Mouse (Mus musculus) stomach, embryonic 16.5 days (tissue): ENCODE results near the gene Pin1. TPM values are rescaled to one million over a fixed set of nuclear protein-coding genes. Genes with fewer than 3 reads are reported as not detected.
"Not testable (repeated sequence)": the region's sequence is repeated elsewhere in the genome, so short reads cannot be mapped to it uniquely, and the experiment has no call there.

Experiments used
- ATAC-seq: fragments of 200-750 bp; cut with Nextera tagmentation; 2 replicates; pipeline ENCODE4 v1.8.0; 2017; ENCODE audit warnings: moderate number of reproducible peaks, moderate TSS enrichment; ENCODE audit not compliant: insufficient read depth, low FRiP score
- H3K27ac ChIP-seq: fragments of 300-500 bp; sonication (generic); 2 replicates; pipeline ENCODE4 v1.5.1; 2014; ENCODE audit warnings: low read length
- H3K27me3 ChIP-seq: fragments of 300-500 bp; sonication (generic); 2 replicates; pipeline ENCODE4 v1.6.1; 2014; ENCODE audit warnings: low read length, control low read depth, mixed read lengths; ENCODE audit not compliant: control insufficient read depth, insufficient read depth
- H3K36me3 ChIP-seq: fragments of 300-500 bp; sonication (generic); 2 replicates; pipeline ENCODE4 v1.6.1; 2014; ENCODE audit warnings: low read length; ENCODE audit not compliant: control insufficient read depth, insufficient read depth
- H3K4me1 ChIP-seq: fragments of 300-500 bp; sonication (generic); 2 replicates; pipeline ENCODE4 v1.6.1; 2014; ENCODE audit warnings: low read length, control low read depth, mixed read lengths; ENCODE audit not compliant: control insufficient read depth, insufficient read depth
- H3K4me2 ChIP-seq: fragments of 300-500 bp; sonication (generic); 2 replicates; pipeline ENCODE4 v1.6.1; 2014; ENCODE audit warnings: low read depth, low read length, mixed read lengths
- H3K4me3 ChIP-seq: fragments of 300-500 bp; sonication (generic); replicated peaks from 2 replicates; pipeline ENCODE4 v1.5.1; 2014; ENCODE audit warnings: mild to moderate bottlenecking, low read length
- H3K9ac ChIP-seq: fragments of 300-500 bp; sonication (generic); 2 replicates; pipeline ENCODE4 v1.6.1; 2014; ENCODE audit warnings: low read length
- H3K9me3 ChIP-seq: fragments of 300-500 bp; sonication (generic); replicated peaks from 2 replicates; pipeline ENCODE4 v1.6.1; 2016; ENCODE audit warnings: low read length, control low read depth; ENCODE audit not compliant: control insufficient read depth
- WGBS: fragments of 180-500 bp; shearing (Covaris S2); extraction: QIAGEN DNeasy Blood & Tissue Kit; methylation state at CpG from one replicate; pipeline ENCODE4 v1.1.7; 2014; 5-methylcytosine and 5-hydroxymethylcytosine counted together
- polyA plus RNA-seq: library from polyadenylated mRNA; unstranded; fragments of >200 nt; fragmentation: Nextera tagmentation; extraction: Ambion mirVana; gene quantifications from 2 replicates; pipeline ENCODE4 v1.2.1, GENCODE M21; 2015

The Pin1 gene
- 40.7 and 41.6 TPM in 2 replicates for polyA plus RNA-seq

DNA sequence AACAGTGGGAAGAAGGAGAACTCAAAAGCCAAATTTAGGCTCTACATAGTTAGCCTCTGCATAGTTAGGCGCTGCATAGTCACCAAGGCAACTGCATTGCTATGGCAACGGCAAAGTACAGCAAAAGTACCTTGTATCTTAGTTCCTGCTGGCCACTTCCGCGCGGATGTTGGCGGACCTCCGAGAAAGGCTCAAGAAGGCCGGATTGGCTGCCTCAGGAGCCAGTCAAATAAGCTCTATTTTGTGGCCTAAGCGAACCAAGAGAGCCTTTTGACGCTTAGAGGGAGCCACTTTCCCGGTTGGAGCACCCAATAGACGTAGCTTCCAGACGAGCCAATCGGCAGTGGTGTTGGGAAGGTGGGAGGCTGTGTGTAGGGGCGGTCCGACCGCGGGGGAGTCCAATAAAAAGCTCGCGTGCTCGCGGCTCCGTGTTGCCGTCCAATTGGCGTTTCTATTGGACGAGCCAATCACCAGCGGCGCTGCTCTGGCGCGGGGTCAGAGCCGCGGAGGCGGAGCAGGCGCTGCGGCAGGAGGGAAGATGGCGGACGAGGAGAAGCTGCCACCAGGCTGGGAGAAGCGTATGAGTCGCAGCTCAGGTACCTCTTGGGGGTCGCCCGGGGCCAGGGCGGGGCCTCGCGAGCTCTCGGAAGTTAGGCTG is at the start of gene Pin1:
TSS of gene Pin1 (plus strand) at position 494 of the 658 bp plus-strand sequence.
- H3K9me3 ChIP-seq = no peaks in the 10 kb centered on the region
- WGBS = under 1% methylated on average over 45 of the region's 45 CpGs

DNA sequence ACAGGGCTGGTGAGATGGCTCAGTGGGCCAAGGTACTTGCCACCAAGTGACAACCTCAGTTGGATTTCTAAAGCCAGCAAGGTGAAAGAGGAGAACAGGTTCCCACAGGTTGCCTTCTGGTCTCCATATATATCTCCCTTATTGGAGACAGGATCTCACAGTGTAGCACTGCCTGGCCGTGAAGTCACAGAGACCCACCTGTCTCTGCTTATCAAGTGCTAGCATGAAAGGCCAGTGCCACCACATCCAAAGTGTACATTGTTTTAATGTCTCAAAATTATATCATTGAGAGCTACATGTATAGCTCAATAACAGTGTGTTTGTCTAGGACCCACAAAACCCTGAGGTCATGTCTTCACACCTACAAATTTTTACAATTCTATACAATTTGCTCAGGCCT is 45.6 kb upstream of the Pin1 start:
- Histone ChIP-seq H3K4me2 (0 out of 2 replicates have a peak overlapping the region, but pooled peaks have one; percentile 69), H3K4me1 (no peaks in the 10 kb centered on the region), H3K9me3 (no peaks in the 10 kb centered on the region), H3K36me3 (no peaks in the 10 kb centered on the region), H3K27me3 (no peaks in the 10 kb centered on the region), H3K9ac (no peak overlapping the region), H3K4me3 (no peak overlapping the region), H3K27ac (no peak overlapping the region)
- no peak for ATAC-seq
- 84% methylated on average over 1 of the region's 1 CpGs for WGBS

More for the DNA sequence above, at the start of gene Pin1:
- Histone ChIP-seq H3K27me3 (no peaks in the 10 kb centered on the region), H3K27ac (peak within 1 kb of the TSS; percentile 7), H3K4me3 (peak within 1 kb of the TSS; percentile 84), H3K4me1 (peaks cover 7% of the 10 kb centered on the region), H3K9ac (peak within 1 kb of the TSS; percentile 88), H3K4me2 (peak within 1 kb of the TSS; percentile 72), H3K36me3 (no peaks in the 10 kb centered on the region)
- ATAC-seq = peak; percentile 100

DNA sequence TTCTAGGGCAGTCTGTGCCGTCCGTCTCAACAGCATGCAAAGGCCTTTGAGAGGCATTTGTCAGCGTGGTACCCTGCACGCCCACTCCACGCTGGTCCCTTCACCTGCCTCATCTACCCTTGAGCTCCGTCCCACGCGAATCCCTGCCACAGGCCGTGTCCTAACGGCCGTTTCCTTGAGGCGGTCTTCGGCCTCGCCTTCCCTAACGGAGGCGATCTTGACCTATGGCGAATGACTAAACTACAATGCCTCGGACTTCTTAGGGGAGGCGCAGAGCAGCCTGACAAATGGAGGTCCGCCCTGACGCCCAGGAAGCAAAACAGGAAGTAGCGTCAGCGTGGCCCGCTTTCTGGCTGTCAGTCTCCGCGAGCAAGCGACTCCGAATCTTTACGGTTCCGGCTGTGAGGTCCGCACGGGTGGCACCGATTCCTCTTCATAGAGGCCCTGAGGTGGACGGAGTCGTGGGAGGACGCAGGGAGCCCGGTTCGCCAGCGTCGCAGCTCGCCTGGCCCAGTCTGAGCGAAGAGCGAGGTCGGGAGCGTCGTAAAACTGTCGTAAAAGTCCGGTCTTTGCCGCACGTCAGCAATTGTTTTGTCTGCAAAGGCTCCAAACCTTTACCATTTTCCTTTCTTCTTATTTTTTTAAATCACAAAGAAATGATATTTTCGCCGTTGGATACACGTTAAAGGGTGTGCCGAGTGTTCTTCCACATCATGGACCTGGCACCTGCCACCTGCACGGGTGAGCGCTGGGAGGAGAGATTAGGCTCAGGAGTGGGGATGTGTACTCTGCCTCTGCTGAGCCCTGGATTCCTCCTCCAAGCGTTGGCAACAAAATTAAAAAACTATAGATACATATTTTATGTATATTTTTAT is 44.6 kb upstream of the Pin1 start:
- H3K9ac ChIP-seq = peak overlapping the region; percentile 92
- H3K4me1 ChIP-seq = no peaks in the 10 kb centered on the region
- peak overlapping the region; percentile 95 for H3K27ac ChIP-seq
- peak; percentile 89 for ATAC-seq
- no peaks in the 10 kb centered on the region for H3K9me3 ChIP-seq
- H3K4me3 ChIP-seq = peak overlapping the region; percentile 77
- no peaks in the 10 kb centered on the region for H3K36me3 ChIP-seq
- H3K27me3 ChIP-seq = no peaks in the 10 kb centered on the region
- H3K4me2 ChIP-seq = peak overlapping the region; percentile 69
- WGBS = under 1% methylated on average over 57 of the region's 57 CpGs

DNA sequence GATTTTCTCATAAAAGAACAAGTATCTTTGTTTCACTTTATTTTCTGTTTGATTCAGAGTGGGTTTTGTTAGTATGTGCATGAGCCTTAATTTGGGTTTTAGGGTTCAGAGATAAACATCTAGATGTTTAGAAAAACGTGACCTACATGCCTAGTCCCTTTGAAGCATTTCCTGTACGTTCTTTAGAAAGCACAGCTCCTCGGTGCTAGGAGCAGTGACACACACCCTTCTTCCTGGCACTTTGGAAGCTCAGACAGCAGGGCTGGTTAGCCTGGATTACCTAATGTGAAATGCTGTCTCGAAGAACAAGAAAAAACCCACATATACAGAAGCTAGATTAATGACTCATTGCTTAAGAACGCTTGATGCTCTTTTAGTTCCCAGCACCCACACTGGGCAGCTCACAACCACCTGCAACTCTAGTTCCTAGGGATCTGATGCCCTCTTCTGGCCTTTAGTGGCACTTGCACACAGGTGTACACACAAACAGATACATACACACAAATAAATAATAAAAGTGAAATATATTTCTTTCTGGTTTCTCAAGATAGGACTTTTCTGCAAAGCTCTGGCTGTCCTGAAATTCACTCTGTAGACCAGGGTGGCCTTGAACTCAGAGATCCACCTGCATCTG is 41.9 kb upstream of the Pin1 start:
- 83% methylated on average over 5 of the region's 5 CpGs for WGBS
- no peak overlapping the region for H3K27ac ChIP-seq
- H3K9me3 ChIP-seq = no peaks in the 10 kb centered on the region
- no peaks in the 10 kb centered on the region for H3K27me3 ChIP-seq
- H3K9ac ChIP-seq = no peak overlapping the region
- H3K36me3 ChIP-seq = no peaks in the 10 kb centered on the region
- H3K4me3 ChIP-seq = no peak overlapping the region
- H3K4me1 ChIP-seq = no peaks in the 10 kb centered on the region
- no peak overlapping the region for H3K4me2 ChIP-seq
- no peak for ATAC-seq

DNA sequence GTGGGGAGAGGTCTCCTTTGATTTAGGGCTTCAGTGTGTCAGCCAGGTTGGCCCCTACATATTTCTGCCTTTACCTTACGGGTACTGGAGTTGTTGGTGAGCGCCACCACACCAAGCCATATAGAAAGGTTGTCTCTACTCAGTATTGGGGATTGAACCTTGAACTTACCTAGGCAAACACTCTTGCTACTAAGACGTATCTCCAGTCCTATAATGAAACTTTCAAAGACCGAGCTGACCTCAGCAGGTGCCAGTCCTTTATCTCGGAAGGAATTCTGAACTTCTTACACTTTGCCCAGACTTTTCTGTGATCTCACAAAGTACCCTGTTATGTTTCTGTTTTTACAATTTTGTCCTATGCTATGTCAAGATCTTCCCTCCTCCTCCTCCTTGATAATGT is 39.9 kb upstream of the Pin1 start:
- ATAC-seq = no peak
- WGBS = 72% methylated on average over 5 of the region's 5 CpGs
- no peaks in the 10 kb centered on the region for H3K27me3 ChIP-seq

DNA sequence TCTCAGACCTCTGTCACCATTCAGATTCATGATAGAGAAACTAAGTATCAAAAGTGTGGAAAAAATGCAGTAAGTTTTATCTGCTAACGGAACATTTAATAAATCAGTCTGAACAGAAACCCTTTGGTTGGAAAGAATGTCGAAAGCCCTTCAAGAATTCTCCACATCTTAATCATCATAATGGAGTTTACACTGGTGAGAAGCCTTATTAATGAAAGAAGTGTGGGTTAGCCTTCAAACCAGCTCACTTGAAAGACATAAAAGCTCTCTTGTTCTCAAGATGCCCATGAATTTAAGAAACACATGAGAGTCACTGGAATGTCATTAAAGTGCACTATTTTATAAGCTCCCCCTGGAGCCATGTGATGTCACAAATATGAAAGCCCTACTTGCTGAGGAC is 35.2 kb upstream of the Pin1 start:
- Histone ChIP-seq H3K4me2 (no peak overlapping the region), H3K9ac (no peak overlapping the region), H3K27me3 (no peaks in the 10 kb centered on the region), H3K4me3 (no peak overlapping the region), H3K4me1 (no peaks in the 10 kb centered on the region), H3K9me3 (no peaks in the 10 kb centered on the region), H3K36me3 (no peaks in the 10 kb centered on the region), H3K27ac (no peak overlapping the region)
- ATAC-seq = no peak
- WGBS = 79% methylated on average over 2 of the region's 2 CpGs

More for the DNA sequence above, 39.9 kb upstream of the Pin1 start:
- no peaks in the 10 kb centered on the region for H3K4me1 ChIP-seq
- H3K36me3 ChIP-seq = no peaks in the 10 kb centered on the region
- no peak overlapping the region for H3K4me3 ChIP-seq
- no peak overlapping the region for H3K4me2 ChIP-seq
- no peak overlapping the region for H3K9ac ChIP-seq
- no peak overlapping the region for H3K27ac ChIP-seq
- H3K9me3 ChIP-seq = no peaks in the 10 kb centered on the region

DNA sequence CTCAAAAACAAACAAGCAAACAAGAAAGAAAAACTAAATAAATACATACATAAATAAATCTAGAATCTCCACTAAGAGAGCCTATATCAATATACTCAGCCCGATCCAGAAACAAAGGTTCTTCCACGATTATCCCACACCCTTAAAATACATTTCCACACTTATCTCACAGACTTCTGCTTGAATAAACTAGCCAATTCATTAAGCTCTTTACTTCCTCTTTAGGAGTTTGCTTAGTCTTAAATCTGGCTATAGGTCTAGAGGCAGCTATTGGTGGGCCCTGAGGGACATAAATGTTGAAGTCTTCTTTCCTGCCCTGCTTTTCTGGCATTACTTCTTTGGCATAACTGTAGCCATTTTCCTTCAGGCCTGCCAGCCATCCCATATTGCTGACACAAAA is 20.6 kb upstream of the Pin1 start:
- no peaks in the 10 kb centered on the region for H3K36me3 ChIP-seq
- ATAC-seq = no peak

DNA sequence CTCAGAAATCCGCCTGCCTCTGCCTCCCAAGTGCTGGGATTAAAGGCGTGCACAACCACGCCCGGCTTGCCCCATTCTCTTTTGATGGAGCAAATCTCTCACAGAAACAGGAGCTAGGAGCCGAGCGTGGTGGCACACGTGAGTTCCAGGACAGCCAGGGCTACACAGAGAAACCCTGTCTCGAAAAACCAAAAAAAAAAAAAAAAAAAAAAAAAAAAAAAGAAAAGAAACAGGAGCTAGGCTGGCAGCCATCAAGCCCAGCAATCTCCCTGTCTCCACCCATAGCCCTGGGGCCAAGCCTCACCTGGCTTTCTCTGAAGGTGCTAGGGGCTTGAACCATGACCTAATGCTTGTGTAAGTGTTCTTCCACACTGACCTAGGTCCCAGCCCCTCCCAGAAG is 16.2 kb upstream of the Pin1 start:
- not testable (repeated sequence) for H3K27ac ChIP-seq, H3K9ac ChIP-seq, H3K36me3 ChIP-seq, H3K4me3 ChIP-seq, H3K9me3 ChIP-seq, H3K4me1 ChIP-seq, ATAC-seq, H3K27me3 ChIP-seq, H3K4me2 ChIP-seq
- 90% methylated on average over 8 of the region's 8 CpGs for WGBS

More for the DNA sequence above, 20.6 kb upstream of the Pin1 start:
- Histone ChIP-seq H3K4me3 (no peak overlapping the region), H3K9ac (no peak overlapping the region), H3K27me3 (no peaks in the 10 kb centered on the region), H3K27ac (no peak overlapping the region), H3K4me2 (no peak overlapping the region), H3K4me1 (no peaks in the 10 kb centered on the region), H3K9me3 (0 out of 2 replicates have a peak, but pooled peaks cover 3% of the 10 kb centered on the region)
- 85% methylated on average over 2 of the region's 2 CpGs for WGBS

DNA sequence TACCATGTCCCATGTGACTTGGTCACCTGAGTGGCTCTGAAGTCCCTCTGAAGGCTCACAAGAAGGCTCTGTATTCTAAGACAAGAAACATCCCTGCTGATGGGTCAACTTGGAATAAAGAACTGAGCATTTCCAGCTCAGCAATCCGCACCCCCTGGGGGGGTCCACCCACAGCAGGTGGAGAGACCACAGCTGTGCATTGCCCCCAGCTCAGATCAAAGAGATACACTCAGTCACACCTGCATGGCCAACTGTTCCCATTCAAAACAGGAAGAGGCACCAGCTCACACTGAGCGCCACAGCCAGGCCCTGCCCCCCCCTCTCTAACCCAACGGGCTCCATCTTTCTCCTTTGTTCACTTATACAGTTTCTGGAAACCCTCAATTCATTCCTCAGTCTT is 15.6 kb upstream of the Pin1 start:
- Histone ChIP-seq H3K4me1 (peaks cover 6% of the 10 kb centered on the region), H3K9me3 (0 out of 2 replicates have a peak, but pooled peaks cover 3% of the 10 kb centered on the region), H3K4me2 (no peak overlapping the region), H3K27ac (no peak overlapping the region), H3K9ac (no peak overlapping the region), H3K4me3 (no peak overlapping the region), H3K36me3 (0 out of 2 replicates have a peak, but pooled peaks cover 3% of the 10 kb centered on the region), H3K27me3 (no peaks in the 10 kb centered on the region)
- 62% methylated on average over 3 of the region's 3 CpGs for WGBS
- peak; percentile 30; the same call in 1 of the 2 replicates for ATAC-seq
